Mouse (Mus musculus) brain, embryonic 14.5 days (tissue): ENCODE results near the gene Atp8a1.

Experiments
- CTCF ChIP-seq: fragments of 200-500 bp; IDR thresholded peaks from 2 replicates; pipeline ENCODE4 v1.5.1; 2012; ENCODE audit warnings: inconsistent platforms, mild to moderate bottlenecking, moderate library complexity, borderline replicate concordance; ENCODE audit not compliant: insufficient read depth, insufficient read length; ENCODE audit errors: extremely low read depth
- POLR2A ChIP-seq: fragments of 200-500 bp; IDR thresholded peaks from 2 replicates; pipeline ENCODE4 v1.6.1; 2012; ENCODE audit warnings: mild to moderate bottlenecking, inconsistent platforms, borderline replicate concordance; ENCODE audit not compliant: poor library complexity, insufficient read depth, insufficient read length, severe bottlenecking; ENCODE audit errors: extremely low read depth

- TF ChIP-seq CTCF (no peak), POLR2A (no peak)
Observed at GRCm38 (mm10) chr5:67574039-67574438, 273.2 kb downstream of the Atp8a1 start.
